Mouse (Mus musculus) bone marrow, adult 2 months (tissue): ENCODE data around the gene Muc3.

Experiments
- CTCF ChIP-seq: fragments of 200-500 bp; IDR thresholded peaks from 2 replicates; pipeline ENCODE4 v1.5.1; 2011; ENCODE audit warnings: low read length, control low read depth; ENCODE audit not compliant: control insufficient read depth, insufficient read depth
- POLR2A ChIP-seq: fragments of 200-500 bp; IDR thresholded peaks from 2 replicates; pipeline ENCODE4 v1.6.1; 2011; ENCODE audit warnings: low read depth, mild to moderate bottlenecking, control low read depth, low read length, borderline replicate concordance; ENCODE audit not compliant: control insufficient read depth

GRCm38 (mm10) chr5:137110863-137111262, 38.3 kb downstream of the Muc3 start:
- no peak for TF ChIP-seq CTCF
- no peak for TF ChIP-seq POLR2A
